Mouse (Mus musculus): ENCODE data around the gene Ldlr.
"Not testable (repeated sequence)": the region's sequence is repeated elsewhere in the genome, so short reads cannot be mapped to it uniquely, and the experiment has no call there.

Gene Ldlr

GRCm38 (mm10) chr9:21787654-21788053, 64.4 kb downstream of the Ldlr start:
- DNase-seq (ENCODE audit: inconsistent age in 2 of 2, low spot score in 1 of 2) = peak in 1 of 2 experiments; percentile 34

DNA sequence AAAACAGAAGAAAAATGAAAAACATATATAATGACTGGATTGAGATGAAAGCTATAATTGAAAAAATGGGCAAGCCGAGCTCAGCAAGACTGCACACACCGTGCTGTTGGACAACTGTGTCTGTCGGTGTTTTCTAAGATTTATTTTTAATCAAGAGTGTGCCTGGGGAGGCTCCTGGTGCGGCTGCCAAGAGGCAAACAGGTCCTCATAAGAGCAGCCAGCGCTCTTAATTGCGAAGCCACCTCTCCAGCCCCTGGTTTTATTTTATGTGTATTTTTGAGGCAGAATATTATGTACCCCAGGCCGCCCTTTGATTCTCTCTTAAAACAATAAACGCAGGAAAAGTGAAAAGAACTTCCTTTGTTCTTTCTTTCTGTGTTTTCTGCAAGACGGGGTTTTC, 65.0 kb downstream of the Ldlr start:
- DNase-seq (ENCODE audit: inconsistent age in 2 of 2, low spot score in 1 of 2) = no peak

- DNase-seq (ENCODE audit: inconsistent age in 2 of 2, low spot score in 1 of 2) = peak; percentile 85 to 96
Measured at GRCm38 (mm10) chr9:21791861-21792260, 68.6 kb downstream of the Ldlr start.

DNA sequence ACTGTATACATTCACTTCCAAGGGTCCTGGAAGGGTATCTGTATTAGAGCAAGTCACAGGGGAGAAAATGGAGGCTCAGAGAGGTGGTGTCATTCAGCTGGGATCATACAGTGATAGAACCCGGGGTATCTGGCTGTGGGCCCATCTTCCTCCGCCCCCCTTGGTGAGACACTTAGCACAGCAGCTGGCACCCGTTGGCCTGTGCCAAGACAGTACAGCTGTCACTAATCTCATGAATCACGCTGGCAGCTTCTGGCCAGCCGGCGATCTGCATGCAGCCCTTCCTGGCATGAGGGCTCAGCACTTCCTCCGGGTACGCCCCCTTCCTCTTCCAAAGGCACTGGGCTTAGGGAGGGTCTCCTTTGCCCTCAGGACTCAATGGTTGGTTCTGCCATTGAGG, 69.4 kb downstream of the Ldlr start:
- peak; percentile 70 to 75 for DNase-seq (ENCODE audit: inconsistent age in 2 of 2, low spot score in 1 of 2)

GRCm38 (mm10) chr9:21793507-21793906, 70.2 kb downstream of the Ldlr start:
- DNase-seq (ENCODE audit: inconsistent age in 2 of 2, low spot score in 1 of 2) = not testable (repeated sequence)

- no peak for DNase-seq (ENCODE audit: inconsistent age in 2 of 2, low spot score in 1 of 2)
Measured at GRCm38 (mm10) chr9:21794344-21794834, 71.1 kb downstream of the Ldlr start.

DNA sequence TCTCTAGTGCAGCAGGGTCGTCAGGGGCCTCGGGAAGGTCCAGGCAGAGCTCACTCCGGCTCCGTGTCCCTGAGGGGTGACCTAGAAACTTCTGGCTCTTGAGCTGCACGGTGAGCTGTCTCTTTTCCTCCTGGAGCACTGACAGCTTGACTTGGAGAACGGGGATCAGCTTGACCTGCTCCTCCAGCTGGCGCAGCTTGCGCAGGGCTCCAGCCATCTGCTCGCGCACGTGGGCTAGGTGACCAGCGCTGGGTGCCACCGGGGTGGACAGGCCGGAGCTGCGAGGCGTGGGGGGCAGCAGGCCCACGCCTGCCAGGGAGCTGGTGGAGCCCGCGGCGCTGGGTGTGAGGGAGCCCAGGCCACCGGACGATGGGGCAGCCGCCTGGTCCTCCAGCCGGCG, 71.6 kb downstream of the Ldlr start:
- DNase-seq (ENCODE audit: inconsistent age in 2 of 2, low spot score in 1 of 2) = no peak

DNA sequence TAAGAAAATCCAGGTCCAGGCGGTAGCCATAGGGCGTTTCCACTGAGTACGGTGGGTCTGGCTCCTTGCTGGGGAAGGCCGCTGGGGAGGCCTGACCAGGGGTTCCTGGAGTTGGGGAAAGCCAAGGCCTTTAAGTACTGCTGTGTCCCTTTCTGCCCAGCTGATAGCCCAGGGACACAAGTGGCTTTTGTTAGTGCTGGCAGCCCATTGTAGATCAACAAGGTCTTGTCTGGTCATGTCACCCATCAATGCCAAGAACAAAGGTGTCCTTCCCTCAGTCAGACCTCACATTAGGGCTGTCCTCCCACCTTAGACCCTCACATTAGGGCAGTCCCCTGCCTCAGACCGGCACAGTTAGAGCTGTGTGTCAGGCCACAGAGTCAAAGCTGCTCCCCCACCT, 72.3 kb downstream of the Ldlr start:
- peak in 1 of 2 experiments; percentile 41 for DNase-seq (ENCODE audit: inconsistent age in 2 of 2, low spot score in 1 of 2)

- DNase-seq (ENCODE audit: inconsistent age in 2 of 2, low spot score in 1 of 2) = peak in 1 of 2 experiments; percentile 49
Measured at GRCm38 (mm10) chr9:21796259-21796658, 73.0 kb downstream of the Ldlr start.

DNA sequence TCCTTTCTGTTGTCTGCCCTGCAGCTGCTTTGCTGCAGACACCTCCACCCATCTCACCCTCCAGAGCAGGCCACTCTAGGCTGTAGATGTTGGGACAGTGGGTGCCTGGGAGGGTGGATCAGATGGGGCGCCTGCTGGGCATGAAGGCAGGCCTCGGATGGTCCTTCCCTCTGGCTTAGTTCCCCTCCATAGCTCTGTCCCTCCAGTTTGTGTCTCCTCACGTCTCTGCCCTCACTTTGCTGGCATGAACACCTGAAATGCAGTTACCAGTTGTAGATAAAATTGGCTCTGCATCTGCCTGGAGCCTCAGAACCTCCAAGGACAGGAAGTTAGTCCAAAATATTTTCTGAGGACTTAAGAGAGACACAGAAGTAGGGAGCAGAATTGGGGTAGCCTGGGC, 73.6 kb downstream of the Ldlr start:
- DNase-seq (ENCODE audit: inconsistent age in 2 of 2, low spot score in 1 of 2) = peak in 1 of 2 experiments; percentile 53

- peak; percentile 75 to 89 for DNase-seq (ENCODE audit: inconsistent age in 2 of 2, low spot score in 1 of 2)
Measured at GRCm38 (mm10) chr9:21797921-21798344, 74.7 kb downstream of the Ldlr start.

DNA sequence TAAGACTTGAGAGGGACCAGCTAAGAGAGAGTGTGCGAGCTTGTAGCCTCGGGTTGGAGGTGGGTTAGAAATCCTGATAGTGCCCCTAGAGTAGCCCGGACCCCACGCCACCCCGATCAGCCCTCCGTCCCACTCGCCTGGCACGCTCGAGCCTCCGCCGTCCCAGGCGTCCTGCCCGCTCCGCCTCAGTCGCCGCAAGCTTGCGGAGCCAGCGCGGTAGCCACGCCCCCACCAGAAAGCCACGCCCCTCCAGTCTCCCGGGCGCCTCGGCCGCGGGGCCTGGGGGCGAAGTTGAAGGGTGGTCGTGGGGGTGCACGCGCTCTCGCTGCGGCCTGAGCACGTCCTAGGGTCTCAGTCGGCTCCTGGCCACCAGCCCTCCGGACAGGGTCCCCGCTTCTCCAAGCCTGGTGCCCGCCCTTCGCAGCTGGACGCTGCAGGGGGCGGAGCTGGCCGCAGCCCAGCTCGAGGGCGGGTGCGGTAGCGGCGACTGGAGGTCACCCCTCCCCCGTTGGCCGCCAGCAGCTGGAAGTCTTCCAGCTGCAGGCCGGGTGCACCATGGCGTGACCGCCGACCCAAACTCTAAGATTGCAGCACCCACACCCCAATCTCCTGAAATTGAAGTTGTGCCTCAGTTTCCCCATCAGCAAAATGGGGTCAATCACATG, 75.2 kb downstream of the Ldlr start, which contains the start of gene Kank2:
Gene Kank2, minus strand, starts transcription at position 400 of the 665 bp plus-strand sequence.
- peak; percentile 93 to 98 for DNase-seq (ENCODE audit: inconsistent age in 2 of 2, low spot score in 1 of 2)

GRCm38 (mm10) chr9:21799010-21799350, 75.7 kb downstream of the Ldlr start:
- no peak for DNase-seq (ENCODE audit: inconsistent age in 2 of 2, low spot score in 1 of 2)

Measured in adrenal gland, adult (tissue).